ENCODE assay signal across 8 mouse cellular contexts in the genomic region with DNA sequence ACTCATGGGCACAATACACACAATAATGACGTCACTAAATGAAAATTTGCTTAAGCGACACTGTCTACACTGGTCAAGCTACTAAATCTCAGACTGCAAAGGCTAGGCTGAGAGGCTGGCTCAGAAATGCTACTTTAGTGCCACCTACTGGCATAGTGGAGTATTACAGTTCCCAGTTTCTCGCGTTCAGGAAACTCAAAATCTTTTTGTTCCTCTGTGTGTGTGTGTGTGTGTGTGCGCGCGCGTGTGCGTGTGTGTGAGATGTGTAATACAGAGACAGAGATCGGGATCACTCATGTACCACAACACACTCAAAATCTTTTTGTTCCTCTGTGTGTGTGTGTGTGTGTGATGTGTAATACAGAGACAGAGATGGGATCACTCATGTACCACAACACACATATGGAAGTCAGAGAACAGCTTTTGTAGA. TPM values are rescaled to one million over a fixed set of nuclear protein-coding genes. Genes with fewer than 3 reads are reported as not detected.
DNase-seq lines count a peak whose midpoint lies in the region; ATAC-seq lines count a peak whose summit lies in the region.

No protein-coding gene starts in this region.

- no peak overlapping the region for H3K4me3 ChIP-seq in forebrain, embryonic 11.5 days (ENCODE audit: low read depth, low read length)
- no peak overlapping the region for H3K4me3 ChIP-seq in midbrain, embryonic 13.5 days (replicated peaks)

- no peak overlapping the region for H3K27ac ChIP-seq in forebrain, embryonic 11.5 days (ENCODE audit: low read depth, low read length)
- H3K27ac ChIP-seq in midbrain, embryonic 13.5 days: no peak overlapping the region

- H3K27me3 ChIP-seq in forebrain, embryonic 11.5 days (ENCODE audit: control insufficient read depth, insufficient read depth, low read length): no peaks in the 10 kb centered on the region
- H3K27me3 ChIP-seq in midbrain, embryonic 13.5 days: no peaks in the 10 kb centered on the region

- intact Hi-C loops in heart, postnatal 25 days (cut with DNase I): loop anchor here (2.0 to 5.0 kb wide), 2 partner anchors 90 to 206 kb away; no protein-coding TSS in a partner anchor
- intact Hi-C loops in left cerebral cortex, postnatal 4 days (cut with DNase I): loop anchor here (5.0 kb wide), 1 partner anchor 91 kb away; no protein-coding TSS in a partner anchor

- no peak overlapping the region for H3K4me2 ChIP-seq in forebrain, embryonic 11.5 days (ENCODE audit: low read depth, low read length, severe bottlenecking)
- H3K4me2 ChIP-seq in midbrain, embryonic 13.5 days (replicated peaks): no peak overlapping the region

- no peaks in the 10 kb centered on the region for H3K4me1 ChIP-seq in forebrain, embryonic 11.5 days (replicated peaks; ENCODE audit: control insufficient read depth, insufficient read depth, low read length)
- H3K4me1 ChIP-seq in midbrain, embryonic 13.5 days (replicated peaks): no peaks in the 10 kb centered on the region

- peak; percentile 55 for DNase-seq in heart, adult 11 months
- no peak for DNase-seq in heart, postnatal 25 days (ENCODE audit: low spot score)
- DNase-seq in c-Kit-positive CD71-positive TER-119-negative erythroid progenitor cells, embryonic 14.5 days (ENCODE audit: low read depth): peak; percentile 57
- DNase-seq in forebrain, embryonic 11.5 days (ENCODE audit: low spot score): peak; percentile 81
- DNase-seq in hindlimb bud, embryonic 11.5 days (ENCODE audit: extremely low spot score, low read depth, low spot score): peak; percentile 78
- DNase-seq in left cerebral cortex, postnatal 4 days: peak; percentile 45
- peak; percentile 31 to 40 for DNase-seq in spleen, postnatal 36 days (ENCODE audit: low spot score in 2 of 2)

- WGBS in forebrain, embryonic 11.5 days: 8% methylated on average over 10 of the region's 10 CpGs
- WGBS in midbrain, embryonic 13.5 days: 7% methylated on average over 10 of the region's 10 CpGs

- no peak overlapping the region for H3K9ac ChIP-seq in forebrain, embryonic 11.5 days (ENCODE audit: low read length)
- no peak overlapping the region for H3K9ac ChIP-seq in midbrain, embryonic 13.5 days (replicated peaks)

- peak; percentile 82 for ATAC-seq in forebrain, embryonic 11.5 days (replicated peaks; ENCODE audit: low FRiP score)
- ATAC-seq in midbrain, embryonic 13.5 days: peak; percentile 90

- no peaks in the 10 kb centered on the region for H3K9me3 ChIP-seq in forebrain, embryonic 11.5 days (ENCODE audit: control insufficient read depth, low read length)
- H3K9me3 ChIP-seq in midbrain, embryonic 13.5 days: no peaks in the 10 kb centered on the region

- no peaks in the 10 kb centered on the region for H3K36me3 ChIP-seq in forebrain, embryonic 11.5 days (ENCODE audit: control insufficient read depth, insufficient read depth, low read length)
- peaks cover 32% of the 10 kb centered on the region for H3K36me3 ChIP-seq in midbrain, embryonic 13.5 days

RNA-seq across cellular contexts. Expression of a gene that starts 33.5 kb away (rescaled TPM):
- total RNA-seq in heart, postnatal 25 days (2021): 10 to 100 TPM; 26.1 to 27.9 TPM
- polyA plus RNA-seq in forebrain, embryonic 11.5 days (2014; fragmentation: Nextera tagmentation; extraction: Ambion mirVana): 158 and 161 TPM in 2 replicates
- total RNA-seq in left cerebral cortex, postnatal 4 days (2021): 10 to 100 TPM; 69.2 to 70.6 TPM
- 146 and 149 TPM in 2 replicates for polyA plus RNA-seq in midbrain, embryonic 13.5 days (2015; fragmentation: Nextera tagmentation; extraction: Ambion mirVana)

RNA-seq across cellular contexts. Expression of a gene that starts 34.4 kb away (rescaled TPM):
- total RNA-seq in heart, postnatal 25 days (2021): under 1 TPM; 0.20 to 0.23 TPM
- polyA plus RNA-seq in forebrain, embryonic 11.5 days (2014; fragmentation: Nextera tagmentation; extraction: Ambion mirVana): not detected in 2 replicates
- 1 to 10 TPM; 3.7 to 4.6 TPM for total RNA-seq in left cerebral cortex, postnatal 4 days (2021)
- 0.09 and 0.24 TPM in 2 replicates for polyA plus RNA-seq in midbrain, embryonic 13.5 days (2015; fragmentation: Nextera tagmentation; extraction: Ambion mirVana)
